In the genomic region with DNA sequence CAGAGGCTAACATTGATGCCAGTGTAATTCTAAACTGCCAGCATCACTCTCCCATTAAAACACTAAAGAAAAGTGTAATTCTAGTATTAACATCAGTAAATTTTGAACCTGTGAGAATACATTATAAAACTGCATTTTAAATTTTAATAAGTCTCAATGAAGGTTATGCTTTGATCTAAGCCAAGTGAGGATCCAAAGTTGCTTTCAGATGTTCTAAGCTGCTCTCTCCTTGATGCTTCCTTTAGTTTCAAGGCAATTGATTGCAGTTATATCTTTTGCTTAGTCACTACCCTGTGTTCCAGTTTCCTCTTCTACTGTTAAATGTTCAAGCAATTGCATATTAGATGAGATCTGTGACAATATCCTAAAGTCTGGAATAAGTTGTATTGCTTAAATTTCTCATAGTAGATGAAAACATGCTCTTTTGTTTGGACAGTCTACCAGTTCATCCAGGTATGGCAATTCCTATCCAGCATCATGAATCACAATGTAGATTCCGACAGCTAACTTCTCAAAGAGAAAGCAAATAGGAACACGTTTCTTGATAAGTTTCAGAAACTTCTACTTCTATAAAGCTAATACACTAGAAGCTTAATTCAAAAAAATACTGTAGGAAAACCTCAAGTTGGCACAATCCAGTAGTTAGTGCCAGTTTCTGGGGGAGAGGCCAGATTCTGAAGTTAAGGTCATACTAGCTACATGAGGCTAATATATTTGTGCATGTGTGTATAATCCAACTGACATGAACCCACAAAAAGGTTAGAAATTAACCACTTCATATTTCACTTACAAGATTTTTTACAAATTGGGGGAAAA, we compare ENCODE assay signal across 8 mouse cellular contexts. TPM values are rescaled to one million over a fixed set of nuclear protein-coding genes. Genes with fewer than 3 reads are reported as not detected.
DNase-seq lines count a peak whose midpoint lies in the region; ATAC-seq lines count a peak whose summit lies in the region.

No protein-coding gene starts in this region.

- H3K9ac ChIP-seq in heart, embryonic 16.5 days (ENCODE audit: low read length), result peak overlapping the region; percentile 76
- H3K9ac ChIP-seq in forebrain, embryonic 15.5 days (replicated peaks), result peak overlapping the region; percentile 69

- ATAC-seq in heart, embryonic 16.5 days (replicated peaks; ENCODE audit: extremely low read depth, insufficient read depth, low FRiP score), result no peak
- ATAC-seq in forebrain, embryonic 15.5 days (replicated peaks), result no peak

- peak overlapping the region; percentile 77 for H3K4me2 ChIP-seq in heart, embryonic 16.5 days (ENCODE audit: low read depth, low read length)
- peak overlapping the region; percentile 64 for H3K4me2 ChIP-seq in forebrain, embryonic 15.5 days (replicated peaks)

- 36% methylated on average over 2 of the region's 2 CpGs for WGBS in heart, embryonic 16.5 days
- 37% methylated on average over 2 of the region's 2 CpGs for WGBS in forebrain, embryonic 15.5 days
- 33% methylated on average over 2 of the region's 2 CpGs for WGBS in midbrain, embryonic 10.5 days

- no peak for DNase-seq in heart, adult 9 months (ENCODE audit: low spot score in 2 of 2)
- peak; percentile 66 for DNase-seq in MEL-GATA-1-ER (ENCODE audit: extremely low read depth, low read depth)
- DNase-seq in midbrain, embryonic 10.5 days (ENCODE audit: low spot score), result no peak
- no peak for DNase-seq in adrenal gland, adult 2 months
- no peak for DNase-seq in thymus, postnatal 4 days
- DNase-seq in testis, postnatal 14 days (ENCODE audit: low spot score), result no peak

- peaks cover 30% of the 10 kb centered on the region for H3K4me1 ChIP-seq in heart, embryonic 16.5 days (ENCODE audit: control insufficient read depth, insufficient read depth, low read length)
- H3K4me1 ChIP-seq in forebrain, embryonic 15.5 days, result peaks cover 38% of the 10 kb centered on the region
- peaks cover 44% of the 10 kb centered on the region for H3K4me1 ChIP-seq in midbrain, embryonic 10.5 days

- H3K36me3 ChIP-seq in heart, embryonic 16.5 days (ENCODE audit: control insufficient read depth, insufficient read depth), result no peaks in the 10 kb centered on the region
- H3K36me3 ChIP-seq in forebrain, embryonic 15.5 days, result no peaks in the 10 kb centered on the region
- no peaks in the 10 kb centered on the region for H3K36me3 ChIP-seq in midbrain, embryonic 10.5 days

- H3K27me3 ChIP-seq in heart, embryonic 16.5 days (ENCODE audit: control insufficient read depth, insufficient read depth, low read length), result no peaks in the 10 kb centered on the region
- H3K27me3 ChIP-seq in forebrain, embryonic 15.5 days, result no peaks in the 10 kb centered on the region
- no peaks in the 10 kb centered on the region for H3K27me3 ChIP-seq in midbrain, embryonic 10.5 days (ENCODE audit: low read depth, poor library complexity, severe bottlenecking)

- no peaks in the 10 kb centered on the region for H3K9me3 ChIP-seq in heart, embryonic 16.5 days (replicated peaks; ENCODE audit: control insufficient read depth, low read length)
- H3K9me3 ChIP-seq in forebrain, embryonic 15.5 days, result no peaks in the 10 kb centered on the region
- no peaks in the 10 kb centered on the region for H3K9me3 ChIP-seq in midbrain, embryonic 10.5 days (replicated peaks)

- peak overlapping the region; percentile 59 for H3K4me3 ChIP-seq in heart, embryonic 16.5 days (ENCODE audit: low read length)
- H3K4me3 ChIP-seq in forebrain, embryonic 15.5 days, result peak overlapping the region; percentile 50
- peak overlapping the region; percentile 57 for H3K4me3 ChIP-seq in midbrain, embryonic 10.5 days

- peak overlapping the region; percentile 96 for H3K27ac ChIP-seq in heart, embryonic 16.5 days (ENCODE audit: low read length)
- peak overlapping the region; percentile 97 for H3K27ac ChIP-seq in forebrain, embryonic 15.5 days (replicated peaks)
- peak overlapping the region; percentile 97 for H3K27ac ChIP-seq in midbrain, embryonic 10.5 days (replicated peaks)

RNA-seq across cellular contexts. Expression of gene Hist1h2bg, which starts 1.2 kb away (rescaled TPM):
- 4.2 and 5.1 TPM in 2 replicates for polyA plus RNA-seq in heart, embryonic 16.5 days (2015; fragmentation: Nextera tagmentation; extraction: Ambion mirVana)
- polyA plus RNA-seq in forebrain, embryonic 15.5 days (2015; fragmentation: Nextera tagmentation; extraction: Ambion mirVana), result 4.7 and 5.6 TPM in 2 replicates
- 4.5 and 6.4 TPM in 2 replicates for polyA plus RNA-seq in midbrain, embryonic 10.5 days (2016; fragmentation: Nextera tagmentation; extraction: Ambion mirVana)
- 10 to 100 TPM; 41.1 to 60.2 TPM for total RNA-seq in adrenal gland, adult 2 months (2021)
- polyA plus RNA-seq in adrenal gland, adult 2 months (2012; rRNA removed), result 25.3 and 27.0 TPM in 2 replicates

RNA-seq across cellular contexts. Expression of gene Hist1h2ae, which starts 1.4 kb away (rescaled TPM):
- polyA plus RNA-seq in heart, embryonic 16.5 days (2015; fragmentation: Nextera tagmentation; extraction: Ambion mirVana), result 34.0 and 34.2 TPM in 2 replicates
- 48.1 and 55.0 TPM in 2 replicates for polyA plus RNA-seq in forebrain, embryonic 15.5 days (2015; fragmentation: Nextera tagmentation; extraction: Ambion mirVana)
- polyA plus RNA-seq in midbrain, embryonic 10.5 days (2016; fragmentation: Nextera tagmentation; extraction: Ambion mirVana), result 85.6 and 104 TPM in 2 replicates
- total RNA-seq in adrenal gland, adult 2 months (2021), result 1 to 10 TPM; 2.7 to 4.9 TPM
- polyA plus RNA-seq in adrenal gland, adult 2 months (2012; rRNA removed), result 0.90 and 3.7 TPM in 2 replicates

RNA-seq across cellular contexts. Expression of gene Hist1h2bf, which starts 1.6 kb away (rescaled TPM):
- 0.37 and 2.4 TPM in 2 replicates for polyA plus RNA-seq in heart, embryonic 16.5 days (2015; fragmentation: Nextera tagmentation; extraction: Ambion mirVana)
- polyA plus RNA-seq in forebrain, embryonic 15.5 days (2015; fragmentation: Nextera tagmentation; extraction: Ambion mirVana), result 1.6 and 2.9 TPM in 2 replicates
- 3.8 TPM in 2 replicates for polyA plus RNA-seq in midbrain, embryonic 10.5 days (2016; fragmentation: Nextera tagmentation; extraction: Ambion mirVana)
- total RNA-seq in adrenal gland, adult 2 months (2021), result 10 to 100 TPM; 17.9 to 21.6 TPM
- polyA plus RNA-seq in adrenal gland, adult 2 months (2012; rRNA removed), result 0.80 and 5.5 TPM in 2 replicates

RNA-seq across cellular contexts. Expression of gene Hist1h2ad, which starts 1.8 kb away (rescaled TPM):
- 1.2 and 1.8 TPM in 2 replicates for polyA plus RNA-seq in heart, embryonic 16.5 days (2015; fragmentation: Nextera tagmentation; extraction: Ambion mirVana)
- polyA plus RNA-seq in forebrain, embryonic 15.5 days (2015; fragmentation: Nextera tagmentation; extraction: Ambion mirVana), result 1.5 and 2.0 TPM in 2 replicates
- polyA plus RNA-seq in midbrain, embryonic 10.5 days (2016; fragmentation: Nextera tagmentation; extraction: Ambion mirVana), result 0.67 and 1.3 TPM in 2 replicates
- 1 to 10 TPM; 2.9 to 6.4 TPM for total RNA-seq in adrenal gland, adult 2 months (2021)
- polyA plus RNA-seq in adrenal gland, adult 2 months (2012; rRNA removed), result 2.5 and 3.2 TPM in 2 replicates

RNA-seq across cellular contexts. Expression of gene Hist1h3d, which starts 3.1 kb away (rescaled TPM):
- 1.4 and 1.8 TPM in 2 replicates for polyA plus RNA-seq in heart, embryonic 16.5 days (2015; fragmentation: Nextera tagmentation; extraction: Ambion mirVana)
- 4.5 and 5.1 TPM in 2 replicates for polyA plus RNA-seq in forebrain, embryonic 15.5 days (2015; fragmentation: Nextera tagmentation; extraction: Ambion mirVana)
- 6.2 and 10.8 TPM in 2 replicates for polyA plus RNA-seq in midbrain, embryonic 10.5 days (2016; fragmentation: Nextera tagmentation; extraction: Ambion mirVana)
- total RNA-seq in adrenal gland, adult 2 months (2021), result 1 to 10 TPM; 3.7 to 6.5 TPM
- 3.7 TPM in 2 replicates for polyA plus RNA-seq in adrenal gland, adult 2 months (2012; rRNA removed)
